7 mouse cellular contexts compared by ENCODE assay signal in genomic region chr6:29395910-29396713, GRCm38 (mm10). TPM values are rescaled to one million over a fixed set of nuclear protein-coding genes. Genes with fewer than 3 reads are reported as not detected.
A peak's percentile ranks its signal among the peaks of the same experiment; 100 is the strongest.
DNase-seq lines count a peak whose midpoint lies in the region; ATAC-seq and TF ChIP-seq lines count a peak whose summit lies in the region.

Ccdc136 (plus strand) TSS chr6:29396309.

- H3K27ac ChIP-seq in gastrocnemius, adult 2 months = peak within 1 kb of the TSS; percentile 63
- peak within 1 kb of the TSS; percentile 79 for H3K27ac ChIP-seq in hindbrain, embryonic 16.5 days (ENCODE audit: low read depth, low read length)

- peak within 1 kb of the TSS; percentile 96 for H3K4me2 ChIP-seq in hindbrain, embryonic 16.5 days (ENCODE audit: low read length)

- H3K4me1 ChIP-seq in hindbrain, embryonic 16.5 days (ENCODE audit: control insufficient read depth, insufficient read depth, low read depth, low read length) = peaks cover 20% of the 10 kb centered on the region

- no peaks in the 10 kb centered on the region for H3K9me3 ChIP-seq in hindbrain, embryonic 16.5 days (ENCODE audit: control insufficient read depth, low read length)

- no peaks in the 10 kb centered on the region for H3K27me3 ChIP-seq in hindbrain, embryonic 16.5 days (replicated peaks; ENCODE audit: control insufficient read depth, insufficient read depth, low read length)

- WGBS in hindbrain, embryonic 16.5 days = under 1% methylated on average over 34 of the region's 49 CpGs

- peak within 1 kb of the TSS; percentile 85 for H3K9ac ChIP-seq in hindbrain, embryonic 16.5 days (ENCODE audit: low read depth, low read length)

- H3K36me3 ChIP-seq in hindbrain, embryonic 16.5 days (ENCODE audit: control insufficient read depth, insufficient read depth, low read length) = no peaks in the 10 kb centered on the region

- TF ChIP-seq CTCF in gastrocnemius, adult 2 months (IDR thresholded peaks at IDR 0.05) = no peak

- peak within 1 kb of the TSS; percentile 86 for H3K4me3 ChIP-seq in gastrocnemius, adult 2 months
- H3K4me3 ChIP-seq in hindbrain, embryonic 16.5 days (ENCODE audit: low read length) = peak within 1 kb of the TSS; percentile 80

- intact Hi-C loops in gastrocnemius, adult 2 months (cut with DNase I) = loop anchor here (5.0 kb wide), 1 partner anchor 91 kb away; no protein-coding TSS in a partner anchor

- peak; percentile 96 for ATAC-seq in hindbrain, embryonic 16.5 days
- ATAC-seq in megakaryocyte, adult 5-6 weeks (ENCODE audit: poor library complexity, severe bottlenecking) = peak; percentile 45; the same call in 1 of the 2 replicates

- peak; percentile 27 for DNase-seq in adipocyte (ENCODE audit: low spot score)
- peak; percentile 41 to 70 for DNase-seq in cerebellum, postnatal 4 days (ENCODE audit: low spot score in 2 of 2)
- DNase-seq in gastrocnemius, adult 2 months = peak; percentile 88
- peak; percentile 67 to 87 for DNase-seq in left cerebral cortex, adult 8-10 months (ENCODE audit: low spot score in 2 of 2)
- DNase-seq in right cerebral cortex, postnatal 10 days (ENCODE audit: low spot score in 2 of 2) = peak; percentile 84 to 87

RNA-seq across cellular contexts. Expression of gene Ccdc136, which starts in this region (rescaled TPM):
- total RNA-seq in gastrocnemius, adult 2 months (2021) = 10 to 100 TPM in 1 of 2 experiments, 1 to 10 TPM in 1; 9.6 to 10.5 TPM
- polyA plus RNA-seq in hindbrain, embryonic 16.5 days (2015; fragmentation: Nextera tagmentation; extraction: Ambion mirVana) = 54.8 and 58.3 TPM in 2 replicates
- total RNA-seq in left cerebral cortex, adult 8-10 months (2022) = 100 to 1,000 TPM in 2 of 4 experiments, 10 to 100 TPM in 2; 87.5 to 111 (median 103) TPM
- 0.11 TPM in 1 of 2 replicates, not detected in the other for total RNA-seq in megakaryocyte, adult 5-6 weeks (2015)
- total RNA-seq in megakaryocyte, adult 5-6 weeks (2017) = 1.5 TPM in 1 of 2 replicates, not detected in the other

Comparison
In these comparisons a context has a peak if more than half of its experiments do, and no peak if none do; other contexts are left out.
1. Peak in every context shown above with its lines: DNase-seq, ATAC-seq, H3K4me3 ChIP-seq and H3K27ac ChIP-seq.
2. RNA of gene Ccdc136 (total RNA-seq): 87.5 to 111 TPM in left cerebral cortex, adult 8-10 months; 9.6 to 10.5 TPM in gastrocnemius, adult 2 months and 0.11 to 1.5 TPM in megakaryocyte, adult 5-6 weeks; every median in the first group is over 4 times any median in the second.
3. DNase-seq: peak in every context shown above with its lines; median percentile 88 in gastrocnemius, adult 2 months; 86 in right cerebral cortex, postnatal 10 days; 77 in left cerebral cortex, adult 8-10 months; 56 in cerebellum, postnatal 4 days; 27 in adipocyte.